ENCODE assay signal across 29 mouse cellular contexts in genomic region chr13:118420847-118421246, GRCm38 (mm10). TPM values are rescaled to one million over a fixed set of nuclear protein-coding genes. Genes with fewer than 3 reads are reported as not detected.
DNase-seq lines count a peak whose midpoint lies in the region; ATAC-seq and TF ChIP-seq lines count a peak whose summit lies in the region.
"Had no signal": no experiment of that assay in that cellular context is flagged by ENCODE, and none has a peak within 500 bp of the region (broad histone marks: within the 10 kb centered on the region; RNA-seq: fewer than 3 reads in every experiment).

No protein-coding gene starts in this region.

- no peaks in the 10 kb centered on the region for H3K9me3 ChIP-seq in limb, embryonic 10.5 days (replicated peaks)
- H3K9me3 ChIP-seq: embryonic facial prominence, embryonic 13.5 days; embryonic facial prominence, embryonic 15.5 days; forebrain, embryonic 10.5 days; forebrain, embryonic 12.5 days; G1E had no signal

- 89% methylated on average over 1 of the region's 1 CpGs for WGBS in limb, embryonic 10.5 days

- no peaks in the 10 kb centered on the region for H3K27me3 ChIP-seq in limb, embryonic 10.5 days (ENCODE audit: low read depth, poor library complexity, severe bottlenecking)
- H3K27me3 ChIP-seq: CH12.LX; embryonic facial prominence, embryonic 13.5 days; embryonic facial prominence, embryonic 15.5 days; forebrain, embryonic 12.5 days had no signal

- H3K27ac ChIP-seq in bone marrow macrophage, adult 2 months (ENCODE audit: insufficient read depth, low read depth, low read length) = peak overlapping the region; percentile 58
- H3K27ac ChIP-seq in limb, embryonic 10.5 days = no peak overlapping the region
- H3K27ac ChIP-seq: embryonic facial prominence, embryonic 13.5 days; embryonic facial prominence, embryonic 15.5 days; forebrain, embryonic 10.5 days; forebrain, embryonic 12.5 days had no signal

- ATAC-seq in granulocyte monocyte progenitor cell, adult 5-6 weeks (replicated peaks; ENCODE audit: poor library complexity, severe bottlenecking) = peak; percentile 58
- ATAC-seq in megakaryocyte, adult 5-6 weeks (ENCODE audit: poor library complexity, severe bottlenecking) = peak; percentile 51
- peak; percentile 61 for ATAC-seq in megakaryocyte progenitor cell, adult 5-6 weeks (replicated peaks; ENCODE audit: poor library complexity)
- no peak for ATAC-seq in inflammation-experienced regulatory T-cells, adult 6 months
- ATAC-seq: CD4-positive, CD25-positive, alpha-beta regulatory T cell, adult 4 months; forebrain, embryonic 14.5 days; forebrain, postnatal 0 days; Patski had no signal

- intact Hi-C loops in left cerebral cortex, postnatal 4 days (cut with DNase I) = no loop called here

- no peaks in the 10 kb centered on the region for H3K36me3 ChIP-seq in limb, embryonic 10.5 days
- H3K36me3 ChIP-seq: embryonic facial prominence, embryonic 13.5 days; embryonic facial prominence, embryonic 15.5 days; forebrain, embryonic 10.5 days; forebrain, embryonic 12.5 days; G1E had no signal

- H3K4me3 ChIP-seq in bone marrow macrophage, adult 2 months (ENCODE audit: insufficient read depth, low read length) = no peak overlapping the region
- no peak overlapping the region for H3K4me3 ChIP-seq in limb, embryonic 10.5 days
- H3K4me3 ChIP-seq: embryonic facial prominence, embryonic 13.5 days; embryonic facial prominence, embryonic 15.5 days; erythroblast, embryonic 14.5 days; forebrain, embryonic 10.5 days; forebrain, embryonic 12.5 days had no signal

- no peak for TF ChIP-seq POLR2A in bone marrow macrophage, adult 2 months (IDR thresholded peaks at IDR 0.05; ENCODE audit: borderline replicate concordance, low read depth, low read length)

- no peak for TF ChIP-seq CTCF in bone marrow macrophage, adult 2 months (IDR thresholded peaks at IDR 0.05; ENCODE audit: low read depth, low read length)

- H3K4me1 ChIP-seq in bone marrow macrophage, adult 2 months (ENCODE audit: control insufficient read depth, insufficient read depth, low read length) = peaks cover 17% of the 10 kb centered on the region
- no peaks in the 10 kb centered on the region for H3K4me1 ChIP-seq in limb, embryonic 10.5 days
- H3K4me1 ChIP-seq: embryonic facial prominence, embryonic 13.5 days; embryonic facial prominence, embryonic 15.5 days; forebrain, embryonic 10.5 days; forebrain, embryonic 12.5 days had no signal

- no peak for DNase-seq in limb, embryonic 10.5 days (ENCODE audit: low spot score)
- no peak for DNase-seq in right cerebral cortex, adult 18-20 months
- DNase-seq in left cerebral cortex, postnatal 4 days = no peak
- DNase-seq: adrenal gland, adult 2 months; adrenal gland, postnatal 10 days; adrenal gland, postnatal 25 days; B cell, adult 2 months; cerebellum, adult 11-12 months; cerebellum, adult 2 months; cerebellum, adult 9-10 months; cerebellum, postnatal 10 days; cerebellum, postnatal 25 days; embryo, embryonic 11 days; forebrain, postnatal 0 days had no signal

RNA-seq across cellular contexts. Expression of gene Mrps30, which starts 33.8 kb away (rescaled TPM):
- 12.3 and 13.1 TPM in 2 replicates for polyA plus RNA-seq in bone marrow macrophage, adult 2 months (2012; ENCODE audit: insufficient read depth, insufficient read length, missing spikeins)
- total RNA-seq in granulocyte monocyte progenitor cell, adult 5-6 weeks (2014; fragmentation: Nextera tagmentation) = 19.1 and 23.9 TPM in 2 replicates
- 40.8 and 48.3 TPM in 2 replicates for total RNA-seq in granulocyte monocyte progenitor cell, adult 5-6 weeks (2017)
- total RNA-seq in megakaryocyte, adult 5-6 weeks (2015) = 21.7 and 24.2 TPM in 2 replicates
- 26.1 and 29.9 TPM in 2 replicates for total RNA-seq in megakaryocyte, adult 5-6 weeks (2017)
- total RNA-seq in megakaryocyte progenitor cell, adult 5-6 weeks (2015) = 29.8 and 36.2 TPM in 2 replicates
- 39.6 and 46.6 TPM in 2 replicates for total RNA-seq in megakaryocyte progenitor cell, adult 5-6 weeks (2017)
- polyA plus RNA-seq in limb, embryonic 10.5 days (2016; fragmentation: Nextera tagmentation; extraction: Ambion mirVana) = 45.3 and 48.1 TPM in 2 replicates
- 1 to 10 TPM; 1.9 to 3.1 (median 2.4) TPM for polyA plus RNA-seq in inflammation-experienced regulatory T-cells, adult 6 months (2017; shearing (Covaris generic))
- total RNA-seq in left cerebral cortex, postnatal 4 days (2021) = 10 to 100 TPM; 16.3 to 17.3 TPM

RNA-seq across cellular contexts. Expression of gene B430218F22Rik, which starts 34.4 kb away (rescaled TPM):
- not detected in 2 replicates for polyA plus RNA-seq in bone marrow macrophage, adult 2 months (2012; ENCODE audit: insufficient read depth, insufficient read length, missing spikeins)
- total RNA-seq in granulocyte monocyte progenitor cell, adult 5-6 weeks (2014; fragmentation: Nextera tagmentation) = 0.69 TPM in 1 of 2 replicates, not detected in the other
- total RNA-seq in granulocyte monocyte progenitor cell, adult 5-6 weeks (2017) = 0.13 TPM in 1 of 2 replicates, not detected in the other
- total RNA-seq in megakaryocyte, adult 5-6 weeks (2015) = 0.11 and 0.20 TPM in 2 replicates
- total RNA-seq in megakaryocyte, adult 5-6 weeks (2017) = not detected in 2 replicates
- total RNA-seq in megakaryocyte progenitor cell, adult 5-6 weeks (2015) = not detected in 2 replicates
- total RNA-seq in megakaryocyte progenitor cell, adult 5-6 weeks (2017) = 0.14 and 0.33 TPM in 2 replicates
- polyA plus RNA-seq in limb, embryonic 10.5 days (2016; fragmentation: Nextera tagmentation; extraction: Ambion mirVana) = 1.3 and 1.9 TPM in 2 replicates
- polyA plus RNA-seq in inflammation-experienced regulatory T-cells, adult 6 months (2017; shearing (Covaris generic)) = under 1 TPM in 2 of 3 experiments, not detected in 1; 0.29 to 0.40 TPM
- under 1 TPM; 0.38 to 0.50 TPM for total RNA-seq in left cerebral cortex, postnatal 4 days (2021)
- polyA plus RNA-seq: erythroblast, embryonic 14.5 days had no signal
